Mouse (Mus musculus): Measurements from ENCODE around the gene Zfp853. TPM values are rescaled to one million over a fixed set of nuclear protein-coding genes. Genes with fewer than 3 reads are reported as not detected.

Zfp853 gene
- total RNA-seq (2015; ENCODE audit: low replicate concordance) (not detected in 2 replicates), total RNA-seq (2017; ENCODE audit: low replicate concordance) (not detected in 2 replicates)

GRCm38 (mm10) chr5:143293404-143293803 lies at the start of gene Zfp853:
TSS of gene Zfp853 (minus strand) at chr5:143293623.
- no peak for ATAC-seq (replicated peaks; ENCODE audit: low FRiP score, poor library complexity, severe bottlenecking)

DNA sequence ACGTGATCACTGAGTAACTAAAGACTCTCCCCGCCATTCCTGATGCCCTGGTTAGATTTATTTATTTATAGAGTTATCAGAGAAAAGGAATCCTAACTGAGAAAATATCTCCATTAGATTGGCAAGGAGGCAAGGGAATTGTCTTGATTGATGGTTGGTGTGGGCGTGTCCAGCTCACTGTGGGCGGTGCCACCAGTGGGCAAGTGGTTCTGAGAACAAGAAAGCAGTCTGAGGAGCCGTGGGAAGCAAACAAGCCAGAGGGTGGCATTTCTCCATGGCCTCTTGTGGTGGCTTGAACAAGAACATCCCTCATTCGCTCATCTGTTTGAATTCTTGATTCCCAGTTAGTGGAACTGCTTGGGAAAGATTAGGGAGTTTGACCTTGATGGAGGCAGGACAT lies 46.2 kb upstream of the Zfp853 start:
- no peak for ATAC-seq (replicated peaks; ENCODE audit: low FRiP score, poor library complexity, severe bottlenecking)

- no peak for ATAC-seq (replicated peaks; ENCODE audit: low FRiP score, poor library complexity, severe bottlenecking)
Measured at GRCm38 (mm10) chr5:143336559-143336958, 43.1 kb upstream of the Zfp853 start.

- ATAC-seq (replicated peaks; ENCODE audit: low FRiP score, poor library complexity, severe bottlenecking) = no peak
Measured at GRCm38 (mm10) chr5:143335089-143335460, 41.7 kb upstream of the Zfp853 start.

DNA sequence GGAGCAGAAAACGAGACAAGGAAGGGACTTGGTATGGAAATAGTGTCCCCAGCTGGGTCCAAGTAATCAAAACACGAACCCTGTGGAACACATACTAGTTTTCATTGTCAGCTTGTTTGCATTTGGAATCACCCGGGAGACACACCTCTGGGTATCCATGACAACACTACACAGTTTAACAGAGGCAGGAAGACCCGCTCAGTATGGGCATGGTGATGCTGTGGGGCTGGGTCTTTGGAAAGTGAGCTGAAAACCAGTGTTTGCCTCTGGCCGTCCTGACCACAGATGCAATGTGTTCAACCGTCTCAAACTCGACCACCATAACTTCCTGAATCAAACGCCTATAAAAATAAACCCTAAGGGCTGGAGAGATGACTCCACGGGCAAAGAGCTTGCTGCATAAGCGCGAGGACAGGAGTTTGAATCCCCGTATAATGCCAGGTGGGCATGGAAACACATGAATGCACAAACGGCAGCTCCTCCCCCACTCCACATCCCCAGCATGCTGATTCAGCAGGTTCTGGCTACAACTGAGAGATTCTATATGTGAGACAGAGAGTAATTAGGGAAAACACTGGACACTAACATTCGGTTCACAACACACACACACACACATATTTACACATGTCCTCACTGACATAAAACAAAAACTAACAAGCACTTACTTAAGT lies 41.1 kb upstream of the Zfp853 start:
- no peak for ATAC-seq (replicated peaks; ENCODE audit: low FRiP score, poor library complexity, severe bottlenecking)

GRCm38 (mm10) chr5:143333872-143334271 lies 40.4 kb upstream of the Zfp853 start:
- no peak for ATAC-seq (replicated peaks; ENCODE audit: low FRiP score, poor library complexity, severe bottlenecking)

DNA sequence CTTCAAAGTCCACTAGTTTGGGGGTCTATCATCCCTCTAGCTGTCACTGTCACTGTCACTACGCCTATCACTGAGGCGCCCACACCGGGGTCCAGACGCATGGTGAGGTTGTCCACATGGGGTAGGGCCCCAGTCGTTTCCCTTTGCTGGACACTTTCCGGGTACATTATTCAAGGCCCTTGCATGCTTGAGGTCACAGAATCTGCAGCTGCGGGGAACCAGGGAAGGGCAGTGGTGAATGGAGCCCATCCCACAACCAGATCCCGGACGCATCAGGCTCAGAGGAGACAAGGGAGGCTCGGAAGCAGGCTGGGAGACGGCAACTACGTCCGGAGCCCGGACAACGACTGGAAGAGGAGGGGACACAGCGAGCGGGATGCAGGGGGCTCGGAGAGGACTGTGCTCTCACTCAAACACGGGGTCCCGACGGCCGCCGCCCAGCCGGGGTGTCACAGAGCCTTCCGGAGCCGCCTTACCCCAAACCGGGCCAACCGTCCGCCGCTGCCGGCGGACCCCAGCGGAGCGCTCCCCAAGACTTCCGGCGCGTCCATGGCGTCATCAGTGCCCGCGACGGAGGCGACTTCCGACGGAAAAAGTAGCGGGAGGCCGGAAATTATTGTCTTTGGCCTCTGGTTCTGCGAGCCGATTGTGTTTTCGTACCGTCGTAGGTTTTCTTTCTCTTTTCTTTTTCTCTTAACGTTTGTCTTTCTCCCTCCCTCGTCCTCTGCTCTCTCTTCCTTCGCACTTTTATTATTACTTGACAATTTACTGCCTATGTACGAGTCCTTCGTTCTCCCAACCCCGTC lies 35.5 kb upstream of the Zfp853 start, which contains the start of gene Zdhhc4:
Zdhhc4 (minus strand) TSS at position 567 of the 806 bp plus-strand sequence.
- ATAC-seq (replicated peaks; ENCODE audit: low FRiP score, poor library complexity, severe bottlenecking) = peak; percentile 85

GRCm38 (mm10) chr5:143317288-143317610 lies 23.8 kb upstream of the Zfp853 start:
- ATAC-seq (replicated peaks; ENCODE audit: low FRiP score, poor library complexity, severe bottlenecking) = no peak

- no peak for ATAC-seq (replicated peaks; ENCODE audit: low FRiP score, poor library complexity, severe bottlenecking)
Measured at GRCm38 (mm10) chr5:143316605-143317287, 23.3 kb upstream of the Zfp853 start.

DNA sequence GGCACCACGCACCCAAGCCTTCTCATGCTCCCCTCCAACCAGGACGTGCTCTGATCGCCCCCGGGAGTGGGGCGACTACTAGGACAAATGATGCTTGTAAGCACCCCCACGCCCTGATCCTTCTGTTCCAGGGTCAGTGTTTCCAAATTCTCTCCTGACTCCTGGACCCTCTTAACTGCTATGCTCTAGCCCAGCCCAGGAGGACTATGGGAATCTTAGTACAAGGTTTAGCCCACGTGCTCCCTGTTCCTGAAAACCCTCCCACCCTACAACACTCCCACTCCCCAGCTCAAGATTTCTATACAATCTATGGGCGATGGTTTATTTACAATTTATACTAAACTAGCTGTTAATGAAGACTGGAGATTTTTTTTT lies 22.1 kb upstream of the Zfp853 start:
- ATAC-seq (replicated peaks; ENCODE audit: low FRiP score, poor library complexity, severe bottlenecking) = 0 out of 2 replicates have a peak, but pooled peaks have one; percentile 3

DNA sequence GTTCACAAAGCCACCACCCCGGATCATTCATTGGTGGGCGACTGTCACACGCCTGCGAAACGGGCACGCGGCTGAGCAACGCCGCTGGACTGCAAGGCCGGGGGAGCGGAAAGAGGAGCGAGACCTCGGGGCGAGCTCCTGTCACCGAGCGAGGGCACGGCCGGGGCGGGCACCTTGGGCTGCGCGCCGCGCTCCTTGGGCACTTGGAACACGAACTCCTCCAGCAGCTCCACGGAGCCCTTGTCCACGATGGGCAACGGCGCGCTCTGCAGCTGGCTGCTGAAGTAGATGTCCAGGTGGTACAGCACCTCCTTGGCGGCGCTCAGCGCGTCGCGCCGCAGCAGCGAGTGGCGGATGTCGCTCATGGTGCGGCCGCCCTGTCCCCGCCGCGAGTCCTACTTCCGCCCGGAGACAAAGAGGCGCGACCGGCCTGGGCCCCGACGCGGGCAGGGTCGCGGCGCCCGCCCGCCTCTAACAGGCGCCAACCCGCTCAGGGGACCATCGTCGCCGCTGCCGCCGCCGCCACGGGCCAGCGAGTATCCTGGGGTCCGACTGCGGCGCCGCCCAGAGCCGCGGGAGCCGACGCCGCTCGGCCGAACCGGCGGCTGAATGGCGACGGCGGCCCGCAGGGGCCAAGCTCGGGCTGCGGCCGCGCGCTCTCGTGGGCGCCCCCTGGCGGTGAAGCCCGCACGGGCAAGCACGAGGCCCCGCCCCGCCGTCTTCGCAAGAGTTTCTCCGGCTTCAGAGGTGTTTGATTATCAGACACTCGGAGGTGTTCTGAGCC lies 21.5 kb upstream of the Zfp853 start, which contains the start of gene E130309D02Rik:
E130309D02Rik (minus strand) TSS at position 631 of the 784 bp plus-strand sequence.
- ATAC-seq (replicated peaks; ENCODE audit: low FRiP score, poor library complexity, severe bottlenecking) = peak; percentile 68

DNA sequence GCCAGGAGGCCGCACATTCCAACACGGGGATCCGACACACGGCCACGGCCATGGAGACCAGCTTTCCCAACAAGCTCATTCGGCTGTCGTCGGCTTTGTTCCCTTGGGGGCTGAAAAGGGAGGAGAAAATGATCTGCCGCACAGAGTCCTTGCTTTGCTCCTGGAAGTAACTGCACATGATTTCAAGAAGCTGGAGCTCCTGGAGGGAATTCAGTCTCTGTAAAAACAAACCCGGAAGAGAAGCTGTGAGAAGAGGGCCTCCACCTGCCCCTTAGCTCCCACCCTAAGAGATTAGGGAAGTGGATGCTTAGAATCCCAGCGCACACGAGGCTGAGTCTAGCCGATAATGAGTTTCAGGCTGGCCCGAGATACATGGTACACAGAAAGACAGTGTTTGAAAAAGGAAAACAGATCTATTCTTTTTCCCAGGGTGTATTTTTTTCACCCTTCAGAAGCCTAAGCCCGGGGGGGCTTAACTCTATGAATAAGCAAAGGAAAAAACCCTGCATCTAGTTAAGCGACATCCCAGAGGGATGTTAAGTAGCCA lies 20.8 kb upstream of the Zfp853 start:
- ATAC-seq (replicated peaks; ENCODE audit: low FRiP score, poor library complexity, severe bottlenecking) = peak; percentile 50

- ATAC-seq (replicated peaks; ENCODE audit: low FRiP score, poor library complexity, severe bottlenecking) = peak; percentile 75
Measured at GRCm38 (mm10) chr5:143311886-143312285, 18.5 kb upstream of the Zfp853 start.

GRCm38 (mm10) chr5:143309916-143310315 lies 16.5 kb upstream of the Zfp853 start:
- ATAC-seq (replicated peaks; ENCODE audit: low FRiP score, poor library complexity, severe bottlenecking) = no peak

GRCm38 (mm10) chr5:143308825-143309224 lies 15.4 kb upstream of the Zfp853 start:
- no peak for ATAC-seq (replicated peaks; ENCODE audit: low FRiP score, poor library complexity, severe bottlenecking)

GRCm38 (mm10) chr5:143304251-143304650 lies 10.8 kb upstream of the Zfp853 start:
- no peak for ATAC-seq (replicated peaks; ENCODE audit: low FRiP score, poor library complexity, severe bottlenecking)

DNA sequence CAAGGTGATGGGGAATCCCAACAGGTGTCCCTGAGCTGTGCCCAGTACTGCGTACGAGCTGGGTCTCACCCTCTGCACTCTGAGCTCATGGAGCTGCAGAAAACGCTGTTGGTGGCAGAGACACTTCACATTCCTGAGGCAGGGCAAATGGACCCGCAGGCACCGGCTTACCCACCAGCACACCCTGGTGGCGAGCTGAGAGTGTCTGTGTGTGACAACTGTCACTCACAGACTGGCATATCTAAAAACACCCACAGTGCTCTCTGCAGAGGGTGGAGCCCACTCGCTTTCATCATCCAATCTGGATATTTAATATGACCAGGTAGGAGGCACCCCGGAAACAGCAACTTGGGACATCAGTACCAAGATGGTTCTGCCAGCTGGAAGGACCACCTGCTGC lies 7.9 kb upstream of the Zfp853 start:
- ATAC-seq (replicated peaks; ENCODE audit: low FRiP score, poor library complexity, severe bottlenecking) = no peak

- ATAC-seq (replicated peaks; ENCODE audit: low FRiP score, poor library complexity, severe bottlenecking) = 0 out of 2 replicates have a peak, but pooled peaks have one; percentile 45
Measured at GRCm38 (mm10) chr5:143299686-143300085, 6.3 kb upstream of the Zfp853 start.

GRCm38 (mm10) chr5:143298391-143298790 lies 5.0 kb upstream of the Zfp853 start:
- ATAC-seq (replicated peaks; ENCODE audit: low FRiP score, poor library complexity, severe bottlenecking) = no peak

Measured in erythroid progenitor cell, adult 5-6 weeks (primary cell).